Mouse (Mus musculus) kidney, embryonic 14.5 days (tissue): Measurements from ENCODE around the gene Ap1ar. TPM values are rescaled to one million over a fixed set of nuclear protein-coding genes. Genes with fewer than 3 reads are reported as not detected.
A peak's percentile ranks its signal among the peaks of the same experiment; 100 is the strongest.

Experiments
- ATAC-seq: fragments of 200-750 bp; cut with Nextera tagmentation; 2 replicates; pipeline ENCODE4 v1.8.0; 2017; ENCODE audit warnings: moderate number of reproducible peaks, mild to moderate bottlenecking, moderate TSS enrichment, moderate library complexity; ENCODE audit not compliant: low FRiP score, low TSS enrichment
- H3K27ac ChIP-seq: fragments of 300-500 bp; sonication (generic); 2 replicates; pipeline ENCODE4 v1.5.1; 2014; ENCODE audit warnings: low read depth, mild to moderate bottlenecking, low read length, moderate library complexity, mixed read lengths
- H3K27me3 ChIP-seq: fragments of 300-500 bp; sonication (generic); 2 replicates; pipeline ENCODE4 v1.6.1; 2014; ENCODE audit warnings: mild to moderate bottlenecking, low read length; ENCODE audit not compliant: control insufficient read depth, insufficient read depth
- H3K36me3 ChIP-seq: fragments of 300-500 bp; sonication (generic); 2 replicates; pipeline ENCODE4 v1.6.1; 2014; ENCODE audit warnings: low read length, mixed read lengths; ENCODE audit not compliant: control insufficient read depth, insufficient read depth
- H3K4me1 ChIP-seq: fragments of 300-500 bp; sonication (generic); 2 replicates; pipeline ENCODE4 v1.6.1; 2014; ENCODE audit warnings: low read length, mixed read lengths; ENCODE audit not compliant: control insufficient read depth, insufficient read depth
- H3K4me2 ChIP-seq: fragments of 300-500 bp; sonication (generic); replicated peaks from 2 replicates; pipeline ENCODE4 v1.6.1; 2014; ENCODE audit warnings: low read depth, mild to moderate bottlenecking, low read length
- H3K4me3 ChIP-seq: fragments of 300-500 bp; sonication (generic); 2 replicates; pipeline ENCODE4 v1.5.1; 2014; ENCODE audit warnings: mild to moderate bottlenecking, low read length
- H3K9ac ChIP-seq: fragments of 300-500 bp; sonication (generic); 2 replicates; pipeline ENCODE4 v1.6.1; 2014; ENCODE audit warnings: low read depth, mild to moderate bottlenecking, low read length, moderate library complexity
- H3K9me3 ChIP-seq: fragments of 300-500 bp; sonication (generic); 2 replicates; pipeline ENCODE4 v1.6.1; 2016; ENCODE audit warnings: low read length; ENCODE audit not compliant: control insufficient read depth
- WGBS: fragments of 180-500 bp; shearing (Covaris S2); extraction: QIAGEN DNeasy Blood & Tissue Kit; methylation state at CpG from one replicate; pipeline ENCODE4 v1.1.7; 2014; 5-methylcytosine and 5-hydroxymethylcytosine counted together
- polyA plus RNA-seq: library from polyadenylated mRNA; unstranded; fragments of >200 nt; fragmentation: Nextera tagmentation; extraction: Ambion mirVana; gene quantifications from 2 replicates; pipeline ENCODE4 v1.2.1, GENCODE M21; 2014

Ap1ar gene
- polyA plus RNA-seq, 1 experiment from 2014 or later: 60.9 TPM

GRCm38 (mm10) chr3:127864242-127864641 is 26.9 kb upstream of the Ap1ar start:
- Histone ChIP-seq H3K27ac (no peak overlapping the region), H3K4me1 (no peaks in the 10 kb centered on the region), H3K9ac (no peak overlapping the region), H3K4me3 (no peak overlapping the region), H3K9me3 (no peaks in the 10 kb centered on the region), H3K27me3 (no peaks in the 10 kb centered on the region), H3K36me3 (no peaks in the 10 kb centered on the region), H3K4me2 (no peak overlapping the region)
- no peak for ATAC-seq
- 31% methylated on average over 2 of the region's 2 CpGs for WGBS

GRCm38 (mm10) chr3:127863571-127863970 is 26.2 kb upstream of the Ap1ar start:
- H3K27me3 ChIP-seq: no peaks in the 10 kb centered on the region
- no peaks in the 10 kb centered on the region for H3K36me3 ChIP-seq
- no peak overlapping the region for H3K27ac ChIP-seq
- no peak for ATAC-seq
- H3K4me3 ChIP-seq: no peak overlapping the region
- H3K4me2 ChIP-seq: no peak overlapping the region
- no peak overlapping the region for H3K9ac ChIP-seq
- no peaks in the 10 kb centered on the region for H3K9me3 ChIP-seq
- WGBS: 67% methylated on average over 3 of the region's 3 CpGs
- H3K4me1 ChIP-seq: no peaks in the 10 kb centered on the region

- no peak for ATAC-seq
- H3K36me3 ChIP-seq: no peaks in the 10 kb centered on the region
- H3K27me3 ChIP-seq: no peaks in the 10 kb centered on the region
- no peaks in the 10 kb centered on the region for H3K9me3 ChIP-seq
- H3K9ac ChIP-seq: no peak overlapping the region
- no peak overlapping the region for H3K4me2 ChIP-seq
- H3K27ac ChIP-seq: no peak overlapping the region
- H3K4me1 ChIP-seq: no peaks in the 10 kb centered on the region
- 68% methylated on average over 4 of the region's 4 CpGs for WGBS
- no peak overlapping the region for H3K4me3 ChIP-seq
Measured at GRCm38 (mm10) chr3:127862479-127862878, 25.2 kb upstream of the Ap1ar start.

GRCm38 (mm10) chr3:127861340-127861739 is 24.0 kb upstream of the Ap1ar start:
- Histone ChIP-seq H3K4me3 (no peak overlapping the region), H3K27me3 (no peaks in the 10 kb centered on the region), H3K9ac (no peak overlapping the region), H3K4me2 (no peak overlapping the region), H3K27ac (peak overlapping the region; percentile 59; the same call in 1 of the 2 replicates), H3K9me3 (no peaks in the 10 kb centered on the region), H3K36me3 (no peaks in the 10 kb centered on the region), H3K4me1 (no peaks in the 10 kb centered on the region)
- peak; percentile 78; the same call in 1 of the 2 replicates for ATAC-seq
- 74% methylated on average over 11 of the region's 11 CpGs for WGBS

GRCm38 (mm10) chr3:127853431-127854206 is 16.3 kb upstream of the Ap1ar start:
- Histone ChIP-seq H3K4me2 (no peak overlapping the region), H3K4me3 (no peak overlapping the region), H3K9ac (no peak overlapping the region), H3K27ac (no peak overlapping the region), H3K4me1 (no peaks in the 10 kb centered on the region), H3K36me3 (no peaks in the 10 kb centered on the region), H3K27me3 (no peaks in the 10 kb centered on the region), H3K9me3 (no peaks in the 10 kb centered on the region)
- peak; percentile 68; the same call in 1 of the 2 replicates for ATAC-seq
- 28% methylated on average over 15 of the region's 15 CpGs for WGBS

- H3K4me3 ChIP-seq: no peak overlapping the region
- no peaks in the 10 kb centered on the region for H3K4me1 ChIP-seq
- H3K4me2 ChIP-seq: no peak overlapping the region
- no peak overlapping the region for H3K27ac ChIP-seq
- H3K9me3 ChIP-seq: no peaks in the 10 kb centered on the region
- H3K36me3 ChIP-seq: no peaks in the 10 kb centered on the region
- 78% methylated on average over 9 of the region's 9 CpGs for WGBS
- H3K27me3 ChIP-seq: no peaks in the 10 kb centered on the region
- ATAC-seq: no peak
- H3K9ac ChIP-seq: no peak overlapping the region
Measured at GRCm38 (mm10) chr3:127852722-127853121, 15.4 kb upstream of the Ap1ar start.

GRCm38 (mm10) chr3:127850776-127851646 is 13.7 kb upstream of the Ap1ar start:
- Histone ChIP-seq H3K27me3 (no peaks in the 10 kb centered on the region), H3K27ac (no peak overlapping the region), H3K4me1 (no peaks in the 10 kb centered on the region), H3K9me3 (no peaks in the 10 kb centered on the region), H3K4me3 (no peak overlapping the region), H3K4me2 (no peak overlapping the region), H3K9ac (no peak overlapping the region), H3K36me3 (no peaks in the 10 kb centered on the region)
- WGBS: 66% methylated on average over 9 of the region's 9 CpGs
- ATAC-seq: no peak

- no peaks in the 10 kb centered on the region for H3K4me1 ChIP-seq
- H3K36me3 ChIP-seq: no peaks in the 10 kb centered on the region
- no peaks in the 10 kb centered on the region for H3K27me3 ChIP-seq
- H3K4me2 ChIP-seq: no peak overlapping the region
- no peak for ATAC-seq
- H3K9ac ChIP-seq: no peak overlapping the region
- H3K4me3 ChIP-seq: no peak overlapping the region
- H3K9me3 ChIP-seq: no peaks in the 10 kb centered on the region
- no peak overlapping the region for H3K27ac ChIP-seq
- 82% methylated on average over 5 of the region's 5 CpGs for WGBS
Measured at GRCm38 (mm10) chr3:127849922-127850321, 12.6 kb upstream of the Ap1ar start.
